Mouse (Mus musculus) forebrain, embryonic 16.5 days (tissue): ENCODE data around the gene Siglecf. TPM values are rescaled to one million over a fixed set of nuclear protein-coding genes. Genes with fewer than 3 reads are reported as not detected.

ENCODE experiments used
- ATAC-seq: fragments of 200-750 bp; cut with Nextera tagmentation; 2 replicates; pipeline ENCODE4 v1.8.0; 2017; ENCODE audit warnings: mild to moderate bottlenecking, moderate library complexity
- H3K27ac ChIP-seq: fragments of 300-500 bp; sonication (generic); 2 replicates; pipeline ENCODE4 v1.5.1; 2014; ENCODE audit warnings: low read length, control low read depth
- H3K27me3 ChIP-seq: fragments of 300-500 bp; sonication (generic); replicated peaks from 2 replicates; pipeline ENCODE4 v1.6.1; 2014; ENCODE audit warnings: low read length; ENCODE audit not compliant: control insufficient read depth, insufficient read depth
- H3K36me3 ChIP-seq: fragments of 300-500 bp; sonication (generic); 2 replicates; pipeline ENCODE4 v1.6.1; 2014; ENCODE audit not compliant: control insufficient read depth, insufficient read depth
- H3K4me1 ChIP-seq: fragments of 300-500 bp; sonication (generic); replicated peaks from 2 replicates; pipeline ENCODE4 v1.6.1; 2014; ENCODE audit warnings: low read length; ENCODE audit not compliant: control insufficient read depth, insufficient read depth
- H3K4me2 ChIP-seq: fragments of 300-500 bp; sonication (generic); 2 replicates; pipeline ENCODE4 v1.6.1; 2014; ENCODE audit warnings: mild to moderate bottlenecking, low read length, control low read depth
- H3K4me3 ChIP-seq: fragments of 300-500 bp; sonication (generic); replicated peaks from 2 replicates; pipeline ENCODE4 v1.5.1; 2014; ENCODE audit warnings: mild to moderate bottlenecking, low read length, control low read depth
- H3K9ac ChIP-seq: fragments of 300-500 bp; sonication (generic); replicated peaks from 2 replicates; pipeline ENCODE4 v1.6.1; 2014; ENCODE audit warnings: low read depth, low read length, control low read depth
- H3K9me3 ChIP-seq: fragments of 300-500 bp; sonication (generic); 2 replicates; pipeline ENCODE4 v1.6.1; 2016; ENCODE audit warnings: low read length; ENCODE audit not compliant: control insufficient read depth
- WGBS: fragments of 180-500 bp; shearing (Covaris S2); extraction: QIAGEN DNeasy Blood & Tissue Kit; methylation state at CpG from one replicate; pipeline ENCODE4 v1.1.7; 2014; 5-methylcytosine and 5-hydroxymethylcytosine counted together
- polyA plus RNA-seq: library from polyadenylated mRNA; unstranded; fragments of >200 nt; fragmentation: Nextera tagmentation; extraction: Ambion mirVana; gene quantifications from 2 replicates; pipeline ENCODE4 v1.2.1, GENCODE M21; 2015

The Siglecf gene
- polyA plus RNA-seq, result 0.22 TPM in 1 of 2 replicates, not detected in the other

DNA sequence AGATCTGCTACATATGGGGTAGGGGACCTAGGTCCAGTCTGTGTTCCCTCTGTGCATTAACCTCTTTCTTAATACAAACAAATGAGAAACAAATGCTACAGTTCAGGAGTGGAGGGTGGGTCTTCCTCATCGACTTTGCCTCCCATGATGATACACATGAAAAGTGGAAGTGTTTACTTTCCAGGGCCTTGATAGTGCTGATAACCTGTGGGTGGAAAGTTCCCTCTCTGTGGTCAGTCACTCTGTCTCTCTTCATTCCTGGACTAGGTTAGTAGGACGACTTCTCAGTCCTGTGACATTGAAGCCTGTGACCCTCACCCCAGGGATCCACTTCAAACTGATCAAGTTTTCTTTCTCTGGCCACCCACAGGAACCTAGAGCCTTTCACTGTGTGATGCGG lies at the start of gene Siglecf:
Gene Siglecf (plus strand): TSS at position 188 of the 400 bp plus-strand sequence.
- ATAC-seq, result no peak
- Histone ChIP-seq H3K4me1 (no peaks in the 10 kb centered on the region), H3K9me3 (no peaks in the 10 kb centered on the region), H3K9ac (no peak within 1 kb of the TSS), H3K36me3 (no peaks in the 10 kb centered on the region), H3K4me2 (no peak within 1 kb of the TSS), H3K27me3 (no peaks in the 10 kb centered on the region), H3K27ac (no peak within 1 kb of the TSS), H3K4me3 (no peak within 1 kb of the TSS)
- 76% methylated on average over 3 of the region's 3 CpGs for WGBS

DNA sequence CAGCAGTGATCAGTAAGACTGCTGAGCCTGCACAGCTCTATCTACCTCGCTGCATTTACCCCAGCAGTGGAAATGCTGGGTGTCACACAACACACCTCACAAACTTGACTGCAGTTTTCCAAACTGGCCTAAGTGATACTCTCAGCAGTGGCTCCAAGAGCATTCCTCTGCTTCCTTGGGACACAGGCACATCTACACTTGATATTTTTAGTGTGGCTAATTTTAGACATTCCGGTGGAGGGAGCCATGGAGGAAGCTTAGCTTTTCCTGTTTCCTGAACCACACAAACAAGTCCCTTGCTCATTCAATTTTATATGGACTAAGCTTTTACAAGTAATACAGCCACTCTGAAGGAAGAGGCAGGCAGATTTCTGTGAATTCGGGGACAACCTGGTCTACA lies 45.9 kb upstream of the Siglecf start:
- Histone ChIP-seq H3K4me1 (no peaks in the 10 kb centered on the region), H3K9ac (no peak overlapping the region), H3K4me3 (no peak overlapping the region), H3K27ac (no peak overlapping the region), H3K9me3 (no peaks in the 10 kb centered on the region), H3K36me3 (peaks cover 14% of the 10 kb centered on the region), H3K4me2 (no peak overlapping the region), H3K27me3 (no peaks in the 10 kb centered on the region)
- WGBS, result 95% methylated on average over 3 of the region's 3 CpGs
- no peak for ATAC-seq

DNA sequence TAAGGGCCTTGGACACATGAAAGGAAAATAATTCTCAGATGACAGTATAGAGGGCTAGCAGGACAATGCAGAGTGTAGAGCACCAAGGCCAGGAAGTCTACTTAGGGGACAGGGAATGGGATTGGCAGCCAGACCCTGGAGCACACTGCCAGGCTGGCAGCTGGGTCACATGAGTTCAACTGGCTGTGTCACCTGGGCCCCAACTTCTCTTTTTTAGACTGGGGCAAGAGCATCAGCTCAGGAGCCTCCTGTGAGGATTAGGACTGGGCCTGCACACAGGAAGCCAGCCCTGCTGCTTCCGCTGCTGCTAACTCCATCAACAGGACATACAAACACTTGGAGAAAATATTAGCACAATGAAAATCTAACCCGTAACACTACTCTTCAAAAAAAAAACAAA lies 42.1 kb upstream of the Siglecf start:
- no peak overlapping the region for H3K4me3 ChIP-seq
- H3K4me2 ChIP-seq, result no peak overlapping the region
- peaks cover 17% of the 10 kb centered on the region for H3K4me1 ChIP-seq
- peaks cover 3% of the 10 kb centered on the region; the same call in 1 of the 2 replicates for H3K36me3 ChIP-seq
- no peak overlapping the region for H3K27ac ChIP-seq
- WGBS, result 90% methylated on average over 2 of the region's 2 CpGs
- no peak for ATAC-seq
- no peak overlapping the region for H3K9ac ChIP-seq
- no peaks in the 10 kb centered on the region for H3K9me3 ChIP-seq
- no peaks in the 10 kb centered on the region for H3K27me3 ChIP-seq

DNA sequence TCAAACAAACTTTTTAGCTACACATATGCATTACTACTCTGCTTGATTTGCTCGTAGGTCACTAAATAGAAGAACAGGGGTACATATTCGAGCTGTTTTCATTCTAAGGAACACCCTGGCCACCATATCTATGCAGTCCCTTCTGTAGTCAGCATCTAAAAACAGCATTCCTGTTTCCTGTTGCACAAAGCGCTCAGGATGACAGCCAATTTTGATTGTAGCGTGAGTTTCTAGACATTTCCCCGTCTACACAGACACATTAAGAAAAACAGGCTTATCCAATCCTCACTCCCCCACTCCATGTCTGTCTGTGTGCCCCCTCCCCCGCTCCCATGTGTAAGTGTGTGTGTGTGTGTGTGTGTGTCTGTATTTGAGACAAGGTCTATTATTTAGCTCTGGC lies 39.5 kb upstream of the Siglecf start:
- no peak for ATAC-seq
- Histone ChIP-seq H3K4me2 (peak overlapping the region; percentile 89), H3K9me3 (no peaks in the 10 kb centered on the region), H3K4me3 (no peak overlapping the region), H3K27me3 (no peaks in the 10 kb centered on the region), H3K36me3 (no peaks in the 10 kb centered on the region; the same call in 1 of the 2 replicates), H3K9ac (no peak overlapping the region), H3K27ac (no peak overlapping the region), H3K4me1 (peaks cover 17% of the 10 kb centered on the region)
- 79% methylated on average over 6 of the region's 6 CpGs for WGBS

DNA sequence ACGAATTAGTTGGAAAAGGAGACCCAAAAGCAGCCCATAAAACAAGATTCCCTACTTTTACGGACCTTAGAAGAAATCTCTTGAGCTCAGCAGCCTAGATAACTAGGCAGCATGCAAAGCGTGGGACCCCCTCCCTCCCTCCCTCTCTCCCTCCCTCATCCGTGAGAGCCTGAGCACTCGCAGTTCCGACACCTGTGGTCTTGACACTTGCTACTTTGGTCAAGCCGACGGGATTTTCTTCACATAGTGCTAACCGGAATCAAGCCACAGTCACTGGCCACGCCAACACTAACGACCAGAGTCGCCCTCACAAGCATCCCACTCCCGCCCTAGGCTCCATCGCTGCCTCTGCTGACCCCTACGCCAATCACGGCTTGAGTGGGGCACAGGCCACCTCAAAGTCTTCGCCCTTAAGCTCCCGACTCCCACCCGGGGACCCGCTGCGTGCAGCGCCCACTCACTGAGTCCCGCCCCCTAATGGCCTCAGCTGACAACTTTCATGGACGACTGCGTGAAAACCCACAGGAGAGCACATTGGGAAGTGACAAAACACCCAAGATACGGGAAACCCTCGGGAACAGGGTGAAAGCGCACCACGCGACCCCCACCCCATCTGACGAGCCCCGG lies 38.6 kb upstream of the Siglecf start:
- no peaks in the 10 kb centered on the region for H3K9me3 ChIP-seq
- H3K4me3 ChIP-seq, result peak overlapping the region; percentile 80
- ATAC-seq, result peak; percentile 19
- WGBS, result 2% methylated on average over 32 of the region's 32 CpGs
- peak overlapping the region; percentile 89 for H3K4me2 ChIP-seq
- peak overlapping the region; percentile 88 for H3K27ac ChIP-seq
- peak overlapping the region; percentile 82 for H3K9ac ChIP-seq
- no peaks in the 10 kb centered on the region; the same call in 1 of the 2 replicates for H3K36me3 ChIP-seq
- H3K27me3 ChIP-seq, result no peaks in the 10 kb centered on the region
- peaks cover 17% of the 10 kb centered on the region for H3K4me1 ChIP-seq

DNA sequence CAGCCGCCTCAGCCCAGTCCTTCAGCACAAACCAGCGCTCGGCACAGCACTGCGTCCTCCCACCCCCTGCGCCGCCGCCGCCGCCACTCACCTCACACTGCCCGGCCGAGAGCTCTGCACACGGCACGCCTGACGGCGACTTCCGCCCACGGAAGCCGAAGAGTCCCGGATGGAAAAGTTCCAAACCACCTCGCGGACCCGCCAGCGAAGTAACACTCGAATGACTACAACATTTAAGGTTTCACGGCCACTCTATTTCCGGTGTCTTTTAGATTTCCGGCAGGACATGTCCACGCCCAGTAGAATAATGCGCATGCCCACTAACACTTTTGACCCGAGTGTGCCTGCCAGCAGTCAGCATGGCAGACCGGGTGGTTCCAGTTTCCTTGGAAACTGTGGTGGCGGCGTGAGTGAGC lies 38.1 kb upstream of the Siglecf start, which contains the start of gene Zfp715:
Gene Zfp715 (minus strand): TSS at position 282 of the 416 bp plus-strand sequence.
- Histone ChIP-seq H3K4me2 (peak within 1 kb of the TSS; percentile 89), H3K9me3 (no peaks in the 10 kb centered on the region), H3K4me3 (peak within 1 kb of the TSS; percentile 80), H3K4me1 (peaks cover 17% of the 10 kb centered on the region), H3K36me3 (no peaks in the 10 kb centered on the region; the same call in 1 of the 2 replicates), H3K27ac (peak within 1 kb of the TSS; percentile 88), H3K9ac (peak within 1 kb of the TSS; percentile 82), H3K27me3 (no peaks in the 10 kb centered on the region)
- WGBS, result under 1% methylated on average over 33 of the region's 33 CpGs
- peak; percentile 95 for ATAC-seq

DNA sequence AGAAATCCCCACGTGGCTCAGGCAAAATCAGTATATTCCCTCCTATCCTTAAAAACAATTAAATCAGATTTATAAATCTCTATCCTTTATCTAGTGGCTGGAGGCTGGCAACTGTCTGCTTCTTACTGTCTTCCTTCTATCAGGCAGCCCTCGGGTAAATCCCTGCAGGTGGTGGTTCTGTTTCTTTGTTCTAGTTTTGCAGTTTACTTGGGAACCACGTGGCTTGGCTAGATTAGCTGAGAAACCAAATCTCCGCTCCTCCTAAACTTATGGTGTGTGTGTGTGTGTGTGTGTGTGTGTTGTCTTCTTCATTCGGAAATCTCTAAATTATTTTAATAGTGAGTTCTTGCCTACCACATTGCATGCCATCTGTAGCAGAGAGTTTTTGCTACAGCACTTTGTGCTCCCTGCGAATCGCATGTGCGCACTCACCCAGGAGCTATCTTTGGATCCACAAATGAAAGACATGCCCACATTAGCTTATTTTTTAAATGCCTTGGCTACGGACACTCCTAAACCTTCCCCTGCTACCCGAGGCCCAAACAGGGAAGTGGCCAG lies 24.8 kb upstream of the Siglecf start:
- 53% methylated on average over 10 of the region's 10 CpGs for WGBS
- H3K9ac ChIP-seq, result no peak overlapping the region
- H3K9me3 ChIP-seq, result no peaks in the 10 kb centered on the region
- H3K4me1 ChIP-seq, result no peaks in the 10 kb centered on the region
- H3K27ac ChIP-seq, result no peak overlapping the region
- no peak overlapping the region for H3K4me3 ChIP-seq
- no peaks in the 10 kb centered on the region for H3K36me3 ChIP-seq
- ATAC-seq, result no peak
- H3K4me2 ChIP-seq, result no peak overlapping the region
- H3K27me3 ChIP-seq, result no peaks in the 10 kb centered on the region

DNA sequence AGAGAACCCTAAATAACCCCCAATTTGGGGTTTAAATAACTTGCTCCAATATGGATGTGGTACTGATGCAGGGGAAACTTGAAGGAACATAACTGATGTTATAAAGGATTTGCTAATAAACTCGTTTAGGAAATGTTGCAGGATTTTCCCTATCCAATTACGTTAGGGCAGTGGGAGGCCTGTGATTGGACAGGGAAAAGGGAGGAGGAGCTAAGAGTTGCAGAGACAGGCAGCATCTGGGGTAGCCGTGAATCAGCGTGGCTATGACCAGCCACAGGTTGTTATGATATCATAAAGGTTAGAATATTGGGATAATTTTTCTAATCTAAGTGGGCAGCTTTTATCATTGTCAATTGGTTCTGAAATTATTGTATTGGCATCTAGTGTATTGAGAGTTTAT lies 23.0 kb upstream of the Siglecf start:
- H3K9me3 ChIP-seq, result no peaks in the 10 kb centered on the region
- H3K36me3 ChIP-seq, result no peaks in the 10 kb centered on the region
- 68% methylated on average over 4 of the region's 4 CpGs for WGBS
- H3K27me3 ChIP-seq, result no peaks in the 10 kb centered on the region
- no peak overlapping the region for H3K27ac ChIP-seq
- no peak for ATAC-seq
- H3K4me1 ChIP-seq, result no peaks in the 10 kb centered on the region
- H3K4me2 ChIP-seq, result no peak overlapping the region
- no peak overlapping the region for H3K4me3 ChIP-seq
- no peak overlapping the region for H3K9ac ChIP-seq

DNA sequence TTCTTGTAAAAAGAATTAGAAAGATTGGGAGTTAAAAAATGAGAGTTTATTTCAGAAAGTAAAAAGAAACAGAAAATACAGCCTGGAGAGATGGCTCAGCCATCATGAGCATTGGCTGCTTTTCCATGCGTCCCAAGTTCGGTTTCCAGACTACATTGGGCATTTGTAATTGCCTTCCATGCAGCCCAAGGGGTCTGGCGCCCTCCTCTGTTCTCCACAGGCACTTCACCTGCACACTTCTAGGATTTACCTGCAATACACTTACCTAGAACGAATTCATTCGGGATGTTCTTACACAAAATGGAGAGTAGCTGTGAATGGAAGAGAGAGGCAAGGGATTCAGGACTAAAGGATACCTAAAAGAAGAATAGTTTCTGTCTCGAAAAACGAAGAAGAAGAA lies 17.9 kb upstream of the Siglecf start:
- H3K36me3 ChIP-seq, result no peaks in the 10 kb centered on the region
- no peaks in the 10 kb centered on the region for H3K9me3 ChIP-seq
- no peak overlapping the region for H3K9ac ChIP-seq
- no peak for ATAC-seq
- 41% methylated on average over 5 of the region's 7 CpGs for WGBS
- H3K4me2 ChIP-seq, result no peak overlapping the region
- H3K27ac ChIP-seq, result no peak overlapping the region
- no peak overlapping the region for H3K4me3 ChIP-seq
- no peaks in the 10 kb centered on the region for H3K27me3 ChIP-seq
- H3K4me1 ChIP-seq, result no peaks in the 10 kb centered on the region
